Mouse (Mus musculus) cerebellum, adult 18-20 months (tissue): Measurements from ENCODE around the gene Akap7.
A peak's percentile ranks its signal among the peaks of the same experiment; 100 is the strongest.
"Not testable (repeated sequence)": the region's sequence is repeated elsewhere in the genome, so short reads cannot be mapped to it uniquely, and the experiment has no call there.

Source experiments
- DNase-seq, 2 experiments: peaks; one replicate each; pipeline ENCODE4 v3.0.0; 2021

The Akap7 gene

DNA sequence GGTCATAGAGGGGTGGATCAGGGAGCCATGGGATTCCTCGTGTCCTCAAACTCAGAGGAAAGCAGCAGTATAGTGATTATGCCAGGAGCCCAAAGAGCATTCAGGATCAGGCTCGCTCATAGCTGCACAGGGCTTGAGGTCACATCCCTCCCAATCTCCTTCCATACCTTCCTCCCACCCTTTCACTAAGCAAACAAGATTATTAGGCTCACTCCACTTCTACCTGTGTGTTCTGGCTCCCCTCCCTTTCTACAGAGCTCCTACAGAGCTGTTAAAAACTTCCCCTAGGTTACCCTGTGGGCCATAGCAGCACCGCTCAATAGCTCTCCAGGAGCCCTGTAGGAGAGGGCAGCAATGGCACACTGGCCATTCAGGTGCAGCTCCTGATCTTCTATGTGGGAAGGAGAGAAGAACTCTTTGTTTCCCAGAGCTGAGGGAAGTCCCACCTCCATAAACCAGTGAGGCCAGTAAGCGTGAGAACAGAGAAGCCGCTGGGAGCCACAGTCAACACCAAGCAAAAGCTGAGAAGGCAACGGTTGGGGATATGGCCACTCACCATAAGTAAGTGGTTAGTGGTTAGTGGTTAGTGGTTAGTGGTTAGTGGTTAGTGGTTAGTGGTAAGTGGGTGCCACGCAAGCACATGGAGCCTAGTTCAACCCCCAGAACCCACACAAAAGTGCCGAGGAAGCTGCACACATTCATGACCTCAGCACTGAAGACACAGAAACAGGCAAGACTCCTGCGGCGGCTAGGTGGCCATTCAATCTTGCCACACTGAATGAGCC lies 122.7 kb downstream of the Akap7 start:
- no peak for DNase-seq

DNA sequence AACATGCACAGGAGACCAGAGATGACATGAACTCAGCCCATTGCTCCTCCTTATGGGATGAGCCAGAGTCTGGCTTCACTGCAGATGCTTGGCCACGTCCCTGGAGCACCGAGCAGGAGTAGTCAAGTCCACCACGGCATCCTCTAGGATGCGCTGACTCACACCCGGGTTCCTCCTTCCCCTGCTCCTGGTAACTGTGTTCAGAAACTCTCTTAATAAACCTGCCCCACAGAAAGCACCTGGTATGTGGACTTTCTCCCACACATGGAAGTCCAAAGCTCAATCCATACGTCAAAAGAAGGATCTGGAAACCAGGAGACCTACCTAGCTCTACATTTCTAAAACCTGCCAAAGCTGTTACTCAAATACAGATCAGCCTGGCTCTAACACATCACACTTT lies 124.4 kb downstream of the Akap7 start:
- DNase-seq: no peak

DNA sequence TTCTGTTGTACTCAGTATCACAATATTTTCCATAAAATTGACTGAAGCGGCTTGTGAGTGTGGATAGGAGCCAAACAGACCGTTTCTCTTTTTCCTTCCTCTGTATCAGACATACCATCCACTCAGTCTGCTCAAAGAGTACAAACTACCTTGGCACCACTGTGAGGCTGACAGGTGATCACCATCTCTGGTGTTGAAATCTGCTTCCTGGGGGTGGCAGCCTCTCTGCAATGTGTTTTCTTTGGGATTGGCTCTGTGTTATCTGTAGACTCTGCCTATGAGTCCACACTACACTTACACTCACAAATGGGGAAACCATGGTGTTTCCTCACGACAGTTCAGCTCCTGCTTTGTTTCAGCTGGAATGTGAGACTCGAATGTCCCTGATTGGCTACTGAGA lies 128.6 kb downstream of the Akap7 start:
- DNase-seq: peak in 1 of 2 experiments; percentile 40

DNA sequence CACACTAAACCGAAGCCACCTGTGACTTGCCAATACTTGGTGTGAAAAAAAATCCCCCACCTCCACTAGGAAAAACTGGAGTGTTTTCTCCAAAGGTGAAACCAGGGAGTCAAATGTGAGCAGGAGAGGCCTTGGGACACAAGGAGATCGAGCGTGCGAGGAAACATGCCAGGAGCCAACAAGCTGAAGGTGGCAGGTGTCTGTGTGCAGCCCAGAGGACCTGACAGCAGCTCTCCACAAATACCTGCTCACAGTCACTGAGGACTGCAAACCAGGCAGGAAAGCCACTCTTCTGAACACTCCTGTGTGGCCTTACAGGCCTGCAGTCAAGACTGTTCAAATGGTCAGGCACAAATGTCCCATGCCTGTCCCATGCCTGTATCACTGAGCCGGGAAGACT lies 130.4 kb downstream of the Akap7 start:
- DNase-seq: peak; percentile 57

DNA sequence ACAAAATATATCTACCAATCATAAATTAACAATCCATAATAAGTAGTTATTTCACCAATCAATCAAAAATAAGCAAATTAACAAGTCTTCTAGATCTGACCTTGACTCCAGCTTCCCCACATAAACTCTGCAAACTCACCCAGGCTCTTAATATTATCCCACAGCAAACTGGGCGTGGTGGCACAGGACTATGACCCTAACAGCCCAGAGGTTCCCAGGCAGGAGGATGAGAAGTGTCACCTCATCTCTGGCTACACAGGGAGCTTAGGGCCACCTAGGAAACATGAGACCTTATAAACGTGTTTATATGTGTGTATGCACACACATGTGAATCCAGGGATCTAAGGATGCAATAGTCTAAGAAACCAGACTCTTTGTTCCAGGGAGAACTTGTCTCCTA lies 132.8 kb downstream of the Akap7 start:
- no peak for DNase-seq

DNA sequence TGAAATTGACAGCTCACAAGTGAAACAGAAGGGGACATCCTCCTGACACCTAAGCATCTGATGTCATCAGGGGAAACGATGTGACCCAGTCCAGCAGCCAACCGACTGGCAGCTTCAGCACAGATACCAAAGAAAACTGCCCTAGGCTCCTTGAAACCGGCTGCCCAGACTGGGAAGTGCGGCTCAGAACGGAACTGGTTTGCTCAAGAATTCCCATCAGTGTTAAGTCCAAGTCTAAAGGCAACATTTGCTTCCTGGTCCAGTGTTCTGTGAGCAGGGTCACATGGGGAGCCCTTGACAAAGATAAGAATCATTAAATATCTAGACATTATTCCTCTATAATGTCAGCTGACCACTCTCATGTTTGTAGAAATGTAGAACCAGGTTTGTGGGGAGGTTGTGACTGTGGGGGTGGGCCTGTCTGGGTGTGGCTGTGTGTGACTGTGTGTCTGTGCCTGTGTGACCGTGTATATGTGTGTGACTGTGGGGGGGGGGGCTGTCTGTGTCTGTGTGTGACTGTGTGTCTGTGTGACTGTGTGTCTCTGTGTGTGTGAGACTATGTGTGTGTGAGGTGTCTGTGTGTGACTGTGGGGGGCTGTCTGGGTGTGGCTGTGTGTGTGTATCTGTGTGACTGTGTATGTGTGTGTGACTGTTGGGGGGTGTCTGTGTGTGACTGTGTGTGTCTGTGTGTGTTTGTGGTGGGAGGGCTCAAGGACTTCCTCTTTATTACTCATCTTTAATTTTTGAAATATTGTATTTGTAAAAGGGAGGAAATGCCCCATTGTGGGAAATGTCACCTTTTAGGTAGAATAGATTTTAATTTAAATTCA lies 140.1 kb downstream of the Akap7 start:
- no peak for DNase-seq

DNA sequence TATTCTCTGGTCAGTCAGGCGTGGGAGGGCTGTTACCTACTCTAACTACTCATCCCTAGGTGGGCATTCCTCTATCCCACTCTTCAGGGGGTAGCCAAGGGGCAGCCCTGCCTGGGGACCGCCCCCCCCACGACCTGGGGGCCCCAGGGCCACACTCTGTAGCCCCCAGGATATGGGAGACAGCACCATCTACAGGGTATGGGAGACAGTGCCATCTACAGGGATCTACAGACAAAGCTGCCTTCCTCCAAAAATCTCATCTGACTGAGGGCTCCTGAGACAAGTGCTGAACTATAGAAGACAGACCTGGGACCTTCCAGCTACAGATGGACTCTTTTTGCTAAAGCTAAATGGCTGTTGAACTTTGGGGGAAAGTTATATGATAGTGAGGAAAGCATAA lies 144.2 kb downstream of the Akap7 start:
- DNase-seq: not testable (repeated sequence)

DNA sequence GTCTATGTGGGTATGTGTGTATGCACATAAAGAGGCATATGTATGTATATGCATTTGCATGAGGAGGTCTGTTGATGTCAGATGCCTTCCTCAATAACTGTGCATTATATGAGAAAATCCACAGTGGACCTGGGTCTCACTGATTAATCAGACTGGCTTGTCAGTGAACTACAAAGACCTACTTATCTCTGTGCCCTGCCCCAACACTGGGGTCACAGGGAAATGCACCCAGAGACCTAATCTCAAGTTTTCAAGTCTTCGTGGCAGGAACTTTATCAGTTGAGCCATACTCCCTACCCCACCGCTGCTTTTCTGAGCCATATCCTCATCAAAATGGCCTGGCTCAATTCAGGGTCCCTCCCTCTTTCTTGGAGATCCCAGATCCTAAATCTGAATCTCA lies 146.0 kb downstream of the Akap7 start:
- DNase-seq: no peak

DNA sequence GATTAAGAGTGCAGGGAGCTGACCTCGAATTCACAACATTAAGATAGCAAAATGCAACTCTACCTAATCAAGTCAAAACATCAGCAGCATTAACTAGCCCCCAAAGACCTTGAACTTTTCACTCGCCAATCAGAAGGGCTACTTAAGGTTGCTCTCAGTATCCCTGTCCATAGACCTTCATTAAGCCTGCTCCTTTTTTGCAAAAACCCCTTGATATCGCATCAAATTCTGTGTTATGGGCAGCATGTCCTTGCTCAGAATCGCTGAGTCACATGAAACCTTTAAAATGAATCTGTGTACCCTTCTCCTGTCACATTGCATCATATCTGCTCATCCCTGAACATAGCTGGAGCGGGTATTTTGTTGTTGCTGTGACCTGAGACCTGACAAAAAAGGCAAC lies 149.0 kb downstream of the Akap7 start:
- DNase-seq: no peak

DNA sequence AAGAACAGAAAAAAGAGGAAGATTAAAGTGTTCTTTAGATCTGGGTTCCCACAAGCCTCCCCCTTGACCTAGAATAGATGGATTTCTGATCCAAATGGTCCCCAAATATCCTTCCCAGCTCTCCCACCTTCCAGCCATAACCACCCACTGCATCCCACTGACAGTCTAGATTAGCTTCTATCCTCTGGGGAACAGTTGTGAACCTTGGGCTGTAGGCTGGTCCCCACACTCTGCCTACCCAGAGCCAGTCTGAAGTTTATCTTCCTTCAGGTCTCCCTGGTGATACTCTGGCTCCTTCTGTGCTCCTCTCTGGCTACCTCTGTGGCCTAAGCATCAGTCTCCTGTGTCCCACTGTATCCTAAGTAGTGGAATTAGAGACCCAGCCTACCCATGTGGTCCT lies 150.3 kb downstream of the Akap7 start:
- no peak for DNase-seq

DNA sequence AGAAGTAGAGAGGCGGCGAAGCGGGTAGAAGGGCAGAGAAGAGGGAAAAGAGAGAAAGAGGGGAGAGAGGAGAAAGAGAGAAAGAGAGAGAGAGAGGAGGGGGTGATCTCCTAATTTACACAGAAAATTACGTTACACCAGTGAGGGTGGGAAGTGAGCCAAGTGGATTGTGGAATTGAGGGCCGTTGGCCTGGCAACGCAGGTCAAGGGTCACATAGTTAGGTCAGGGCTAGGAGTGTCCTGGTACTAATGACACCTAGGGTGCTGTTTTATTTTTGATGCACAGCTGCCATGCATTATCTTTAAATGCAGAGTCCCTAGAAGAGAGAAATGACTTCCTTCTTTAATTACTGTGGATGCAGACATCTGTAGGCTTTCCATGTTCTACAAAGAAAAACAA lies 153.4 kb downstream of the Akap7 start:
- no peak for DNase-seq

DNA sequence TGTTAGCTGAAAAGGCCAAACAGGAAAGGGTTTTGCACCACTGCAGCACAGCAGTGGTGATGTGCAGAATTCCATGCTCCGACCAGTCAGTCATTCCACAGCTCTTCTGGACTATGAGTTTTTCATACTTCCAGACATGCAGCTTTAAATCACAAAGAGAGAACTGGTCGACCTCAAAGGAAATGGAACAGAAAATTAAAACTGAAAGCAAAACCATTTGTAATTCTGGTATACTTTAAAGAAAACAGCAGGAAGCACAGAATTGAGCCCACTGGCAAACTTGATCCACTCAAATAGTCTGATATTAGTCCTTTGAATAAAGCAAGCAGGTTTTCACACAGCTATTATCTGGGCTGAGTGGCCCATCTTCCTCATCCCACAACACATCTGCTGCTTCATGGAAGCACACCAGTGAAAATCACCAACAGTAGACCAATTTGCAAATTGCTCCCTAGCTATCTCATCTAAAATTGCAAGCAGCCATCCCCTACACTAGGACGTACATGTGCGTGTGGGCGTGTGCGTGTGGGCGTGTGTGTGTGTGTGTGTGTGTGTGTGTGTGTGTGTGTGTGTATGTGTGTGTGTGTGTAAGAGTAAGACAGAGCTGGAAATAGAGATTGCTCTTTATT lies 156.4 kb downstream of the Akap7 start:
- no peak for DNase-seq

DNA sequence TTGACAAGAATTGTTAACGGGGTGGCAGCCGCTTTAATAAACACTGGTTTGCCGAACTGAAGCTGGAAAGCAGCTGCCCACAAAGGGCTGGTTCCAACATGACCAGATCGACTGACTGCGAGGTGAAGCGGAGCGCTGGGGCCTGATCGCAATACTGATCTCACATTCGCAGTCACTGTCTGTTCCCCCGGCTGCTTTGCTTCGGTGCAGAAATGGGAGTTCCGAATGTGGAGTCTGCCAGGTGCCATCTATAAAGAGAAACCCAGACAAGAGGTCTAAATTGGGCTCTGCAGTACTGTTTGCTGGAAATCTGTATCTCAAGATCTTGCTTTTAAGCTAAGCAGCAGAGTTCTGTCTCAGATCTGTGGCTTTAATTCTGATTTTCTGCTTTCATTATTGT lies 161.8 kb downstream of the Akap7 start:
- no peak for DNase-seq

DNA sequence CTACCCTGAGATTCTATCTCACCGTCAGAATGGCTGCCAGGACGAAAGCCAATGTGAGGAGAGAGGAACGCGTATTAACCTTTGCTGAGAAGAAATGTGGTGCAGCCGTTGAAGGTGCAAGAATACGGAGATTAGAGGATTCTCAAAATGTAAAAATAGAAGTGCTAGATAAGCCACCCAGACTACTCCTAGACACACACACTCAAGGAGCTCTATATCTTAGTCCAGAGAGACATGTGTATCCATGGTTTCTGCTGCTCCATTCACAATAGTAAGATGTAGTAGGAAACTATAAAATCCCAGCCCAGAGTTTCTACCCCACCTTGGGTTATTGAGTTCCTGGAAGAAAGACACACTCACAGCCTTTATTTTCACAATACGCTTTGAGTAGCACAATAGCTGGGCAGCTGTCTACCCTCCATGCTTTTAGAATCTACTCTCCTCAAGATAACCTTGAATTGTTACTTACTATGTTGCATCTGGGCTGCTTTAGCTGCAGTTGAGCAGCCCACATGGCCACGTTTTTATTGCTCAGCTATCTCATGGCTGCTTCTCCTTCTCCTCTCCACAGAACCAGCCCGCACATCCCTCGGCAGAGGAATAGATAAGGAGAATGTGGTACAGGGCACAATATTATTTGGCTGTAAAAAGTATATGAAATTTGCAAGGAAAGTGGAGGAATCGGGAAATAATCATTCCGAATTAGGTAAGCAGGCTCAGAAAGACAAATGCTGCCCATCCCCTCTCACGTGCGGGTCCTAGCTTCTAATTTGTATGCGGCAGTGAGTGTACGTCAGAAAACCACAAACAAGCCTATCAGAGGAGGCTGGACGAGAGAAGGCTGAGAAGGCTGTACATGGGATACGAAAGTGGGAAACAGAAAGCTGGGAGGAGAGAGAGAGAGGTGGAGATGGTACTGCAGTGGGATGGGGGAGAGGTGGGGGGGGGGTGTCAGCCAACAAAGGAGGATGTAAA lies 162.6 kb downstream of the Akap7 start:
- DNase-seq: no peak

DNA sequence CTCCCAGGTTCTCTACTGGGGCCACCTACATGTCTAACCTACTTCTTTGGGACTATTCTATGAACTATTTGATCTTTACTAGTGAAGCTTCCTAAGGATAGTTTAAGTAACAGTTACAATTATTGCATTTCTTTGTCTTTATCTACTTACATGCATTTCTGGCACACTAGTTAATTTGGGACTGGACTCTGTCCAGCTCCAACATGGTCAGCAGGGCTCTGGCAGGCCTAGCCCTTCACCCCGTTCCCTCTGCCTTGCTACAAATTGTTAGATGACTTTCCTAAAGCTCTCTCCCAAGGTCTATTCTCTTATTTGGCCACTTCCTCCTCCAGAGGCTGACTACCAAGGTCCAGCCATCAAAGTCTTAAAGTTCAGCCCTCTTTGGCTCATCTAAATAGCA lies 165.9 kb downstream of the Akap7 start:
- no peak for DNase-seq

DNA sequence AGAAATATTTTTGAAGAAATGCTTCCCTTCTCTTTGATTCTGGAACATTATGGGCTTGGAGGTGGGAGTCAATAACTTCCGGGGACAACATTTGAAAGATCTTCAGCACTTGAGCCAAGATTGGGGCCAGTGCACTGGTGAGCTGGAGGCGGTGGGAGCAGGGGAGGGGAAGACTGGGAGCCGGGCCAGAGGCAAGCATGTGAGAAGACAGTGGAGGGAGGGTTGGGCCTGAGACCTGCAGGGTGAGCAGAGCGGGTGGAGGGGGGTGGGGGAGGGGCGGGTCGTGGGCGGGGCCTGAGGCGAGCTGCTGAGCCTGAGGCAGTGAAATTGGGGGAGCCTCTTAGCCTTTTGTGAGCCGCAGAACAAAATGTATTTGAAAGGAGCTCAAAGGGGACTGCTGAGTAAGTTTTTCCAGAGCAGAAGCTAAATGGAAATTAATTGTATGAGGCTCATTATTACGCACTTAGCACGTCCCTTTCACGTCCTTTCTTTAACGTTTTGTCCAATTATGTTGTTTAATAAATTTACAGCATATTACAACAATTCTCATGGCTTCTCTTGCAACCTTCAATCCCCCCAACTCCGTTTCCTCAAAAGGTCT lies 167.4 kb downstream of the Akap7 start:
- peak in 1 of 2 experiments; percentile 28 for DNase-seq

DNA sequence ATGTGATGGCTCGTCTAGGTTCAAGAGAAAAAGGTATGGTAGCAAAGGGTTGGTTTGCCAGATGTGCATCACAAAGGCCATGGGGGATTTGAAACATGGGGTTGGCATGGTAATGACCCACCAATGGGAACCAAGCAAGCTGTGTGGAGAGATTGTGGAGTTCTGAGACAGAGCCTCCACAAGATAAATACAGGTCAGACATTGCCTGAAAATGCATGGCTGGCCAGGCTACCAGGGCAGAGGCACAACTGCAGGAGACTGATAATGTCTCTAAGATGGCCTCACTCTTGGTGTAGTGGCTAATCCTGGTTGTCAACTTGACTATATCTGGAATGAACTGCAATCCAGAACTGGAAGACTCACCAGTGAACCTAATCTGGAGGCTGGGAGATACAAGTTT lies 174.1 kb downstream of the Akap7 start:
- no peak for DNase-seq

DNA sequence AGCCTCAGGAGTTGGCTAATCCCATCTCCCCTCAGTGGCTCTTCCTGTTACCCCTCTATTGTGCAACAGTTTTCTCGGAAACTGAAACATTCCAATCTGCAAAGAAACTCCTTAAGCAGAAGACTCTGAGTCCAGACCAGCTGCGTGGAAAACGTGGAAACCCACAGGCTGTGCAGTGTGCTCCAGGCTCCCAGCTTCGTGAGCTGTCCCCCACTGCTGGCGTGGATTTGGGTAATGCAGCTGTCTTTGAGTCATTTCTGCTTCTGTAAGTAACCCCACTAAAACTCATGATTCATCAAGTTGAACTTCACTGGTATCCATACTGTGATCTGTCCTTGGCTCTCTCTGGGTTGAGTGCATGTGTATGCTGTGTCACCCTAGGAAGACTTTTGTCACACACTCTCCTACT lies 179.2 kb downstream of the Akap7 start:
- DNase-seq: no peak

DNA sequence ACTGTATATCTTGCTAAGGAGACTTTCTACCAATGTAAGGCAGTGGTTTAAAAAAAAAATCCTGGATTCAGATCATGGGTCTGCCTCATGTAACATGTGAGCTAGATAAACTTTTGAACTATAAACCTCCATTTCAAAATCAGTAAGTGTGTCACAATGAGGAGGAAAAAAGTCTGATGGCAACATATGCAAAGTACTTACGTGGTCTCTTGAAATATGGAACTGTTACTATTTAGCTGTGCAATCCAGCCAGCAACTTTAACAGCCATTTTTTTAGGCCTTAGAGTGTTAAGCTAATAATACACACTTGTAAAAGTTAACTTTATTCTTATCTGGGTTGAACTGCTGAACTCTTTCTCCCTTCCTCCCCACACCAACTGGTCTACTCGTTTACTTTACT lies 181.6 kb downstream of the Akap7 start:
- DNase-seq: no peak

DNA sequence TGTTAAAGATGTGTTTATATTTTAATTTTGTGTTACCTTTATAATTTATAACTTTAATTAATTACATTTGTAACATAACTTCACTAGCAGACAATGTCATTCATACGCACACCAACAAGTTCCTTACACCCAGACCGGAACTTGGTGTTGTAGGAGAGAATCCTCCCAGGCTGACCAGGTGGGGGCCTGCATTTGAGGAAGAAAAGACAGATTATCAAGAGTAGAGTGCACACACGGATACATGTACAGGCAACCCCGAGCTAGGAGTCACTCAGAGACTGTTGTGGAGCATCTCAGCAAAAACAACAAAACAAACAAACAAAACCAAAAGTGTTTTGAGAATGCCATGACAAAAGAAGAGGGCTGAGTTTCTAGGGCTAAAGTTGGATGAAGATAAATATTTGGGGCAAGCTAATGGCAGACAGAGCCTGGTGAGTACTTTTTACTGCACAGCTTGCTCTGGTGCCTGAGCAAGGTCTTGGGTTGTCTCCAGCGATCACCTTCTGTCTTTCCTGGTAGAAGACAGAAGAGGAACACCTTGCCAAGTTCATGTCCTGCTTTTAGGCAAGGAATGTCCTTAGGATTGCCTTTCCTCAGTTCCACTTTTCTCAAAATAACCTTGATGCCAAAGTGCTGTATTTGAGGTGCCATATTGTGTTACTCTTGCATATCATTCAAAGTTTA lies 186.7 kb downstream of the Akap7 start:
- DNase-seq: peak; percentile 84 to 93
